Mouse (Mus musculus): ENCODE data around the gene Lsm12. TPM values are rescaled to one million over a fixed set of nuclear protein-coding genes. Genes with fewer than 3 reads are reported as not detected.

The Lsm12 gene
- polyA plus RNA-seq, 1 experiment from 2014 or later, result 76.5 TPM

GRCm38 (mm10) chr11:102219247-102219993 is 34.3 kb upstream of the Lsm12 start:
- H3K36me3 ChIP-seq (replicated peaks; ENCODE audit: control insufficient read depth, insufficient read depth, low read depth, low read length), result no peaks in the 10 kb centered on the region
- no peak for ATAC-seq (replicated peaks; ENCODE audit: insufficient number of reproducible peaks, low FRiP score, low TSS enrichment, low read depth)
- 70% methylated on average over 14 of the region's 14 CpGs for WGBS

DNA sequence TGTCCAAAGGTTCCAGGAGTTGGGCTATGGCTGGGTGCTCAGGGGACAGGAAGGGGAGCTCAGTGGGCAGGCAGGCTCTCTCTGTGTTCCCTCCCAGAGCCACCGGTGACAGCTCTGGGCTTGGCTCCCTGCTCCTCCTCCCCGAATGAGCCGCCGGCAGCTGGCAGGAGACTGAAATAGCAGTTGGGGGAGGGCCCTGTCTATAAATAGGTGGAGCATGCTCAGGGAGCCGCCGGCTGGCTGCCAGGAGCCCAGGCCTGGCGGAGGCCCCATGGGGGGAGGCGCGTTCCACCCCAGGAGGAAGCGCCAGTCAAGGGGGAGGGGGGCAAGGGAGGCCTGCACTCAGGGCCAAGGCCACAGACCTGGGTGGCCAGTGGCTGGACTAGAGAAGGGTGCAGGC is 33.7 kb upstream of the Lsm12 start:
- H3K9me3 ChIP-seq (replicated peaks; ENCODE audit: control insufficient read depth, low read length), result no peaks in the 10 kb centered on the region
- ATAC-seq (replicated peaks; ENCODE audit: insufficient number of reproducible peaks, low FRiP score, low TSS enrichment, low read depth) (peak; percentile 63), DNase-seq (ENCODE audit: low spot score) (peak; percentile 83)
- peak overlapping the region; percentile 60 for H3K4me2 ChIP-seq (ENCODE audit: low read depth, low read length)
- H3K9ac ChIP-seq (replicated peaks; ENCODE audit: low read length), result peak overlapping the region; percentile 41
- peak overlapping the region; percentile 20; the same call in 1 of the 2 replicates for H3K4me3 ChIP-seq (ENCODE audit: low read depth, low read length)
- H3K27me3 ChIP-seq (ENCODE audit: control insufficient read depth, insufficient read depth, low read length), result no peaks in the 10 kb centered on the region
- 0% methylated on average over 10 of the region's 10 CpGs for WGBS
- H3K4me1 ChIP-seq (ENCODE audit: control insufficient read depth, insufficient read depth, low read length), result peaks cover 17% of the 10 kb centered on the region; the same call in 1 of the 2 replicates
- H3K27ac ChIP-seq (replicated peaks; ENCODE audit: low read depth, low read length), result peak overlapping the region; percentile 66
- no peaks in the 10 kb centered on the region for H3K36me3 ChIP-seq (replicated peaks; ENCODE audit: control insufficient read depth, insufficient read depth, low read depth, low read length)

More at GRCm38 (mm10) chr11:102219247-102219993, 34.3 kb upstream of the Lsm12 start:
- peak overlapping the region; percentile 60 for H3K4me2 ChIP-seq (ENCODE audit: low read depth, low read length)
- DNase-seq (ENCODE audit: low spot score), result no peak
- H3K9me3 ChIP-seq (replicated peaks; ENCODE audit: control insufficient read depth, low read length), result no peaks in the 10 kb centered on the region
- H3K4me1 ChIP-seq (ENCODE audit: control insufficient read depth, insufficient read depth, low read length), result peaks cover 16% of the 10 kb centered on the region
- H3K27me3 ChIP-seq (ENCODE audit: control insufficient read depth, insufficient read depth, low read length), result no peaks in the 10 kb centered on the region
- peak overlapping the region; percentile 41 for H3K9ac ChIP-seq (replicated peaks; ENCODE audit: low read length)
- no peak overlapping the region for H3K4me3 ChIP-seq (ENCODE audit: low read depth, low read length)
- peak overlapping the region; percentile 66 for H3K27ac ChIP-seq (replicated peaks; ENCODE audit: low read depth, low read length)

DNA sequence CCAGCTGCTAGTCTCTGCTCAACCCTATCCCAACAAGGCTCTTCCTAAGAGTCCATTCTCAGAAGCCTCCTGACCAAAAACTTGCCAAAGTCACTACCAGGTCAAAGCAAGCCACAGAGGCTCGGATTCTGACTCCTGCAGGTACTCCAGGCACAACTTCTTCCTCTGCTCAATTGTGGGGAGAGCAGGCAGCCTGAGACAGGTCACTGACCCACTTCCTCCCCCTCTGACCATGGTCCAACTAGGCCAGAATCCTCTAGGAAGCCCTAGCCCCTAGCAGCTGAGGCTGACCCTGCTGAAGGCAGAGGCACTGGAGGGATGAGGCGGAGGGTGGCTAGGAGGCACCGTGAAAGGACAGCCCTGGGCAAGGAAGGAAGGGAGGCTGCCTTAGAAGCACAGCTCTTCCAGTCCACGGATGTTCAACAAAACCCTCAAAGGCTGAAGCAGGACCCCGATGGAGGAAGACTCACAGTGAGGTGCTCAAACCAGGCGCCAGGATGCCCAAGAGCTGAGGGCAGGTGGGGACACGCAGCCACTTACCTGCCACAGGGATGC is 32.9 kb upstream of the Lsm12 start:
- Histone ChIP-seq H3K4me1 (ENCODE audit: control insufficient read depth, insufficient read depth, low read length) (peaks cover 18% of the 10 kb centered on the region; the same call in 1 of the 2 replicates), H3K9ac (replicated peaks; ENCODE audit: low read length) (peak overlapping the region; percentile 23), H3K27ac (replicated peaks; ENCODE audit: low read depth, low read length) (no peak overlapping the region), H3K27me3 (ENCODE audit: control insufficient read depth, insufficient read depth, low read length) (no peaks in the 10 kb centered on the region), H3K9me3 (replicated peaks; ENCODE audit: control insufficient read depth, low read length) (no peaks in the 10 kb centered on the region), H3K4me2 (ENCODE audit: low read depth, low read length) (peak overlapping the region; percentile 60), H3K4me3 (ENCODE audit: low read depth, low read length) (0 out of 2 replicates have a peak overlapping the region, but pooled peaks have one; percentile 0), H3K36me3 (replicated peaks; ENCODE audit: control insufficient read depth, insufficient read depth, low read depth, low read length) (no peaks in the 10 kb centered on the region)
- DNase-seq (ENCODE audit: low spot score), result no peak
- WGBS, result 67% methylated on average over 7 of the region's 7 CpGs
- no peak for ATAC-seq (replicated peaks; ENCODE audit: insufficient number of reproducible peaks, low FRiP score, low TSS enrichment, low read depth)

GRCm38 (mm10) chr11:102217396-102217795 is 32.3 kb upstream of the Lsm12 start:
- no peak overlapping the region for H3K4me3 ChIP-seq (ENCODE audit: low read depth, low read length)
- H3K4me1 ChIP-seq (ENCODE audit: control insufficient read depth, insufficient read depth, low read length), result peaks cover 18% of the 10 kb centered on the region; the same call in 1 of the 2 replicates
- WGBS, result 73% methylated on average over 6 of the region's 6 CpGs
- H3K4me2 ChIP-seq (ENCODE audit: low read depth, low read length), result no peak overlapping the region
- H3K27ac ChIP-seq (replicated peaks; ENCODE audit: low read depth, low read length), result no peak overlapping the region
- no peak for DNase-seq (ENCODE audit: low spot score)
- no peaks in the 10 kb centered on the region for H3K27me3 ChIP-seq (ENCODE audit: control insufficient read depth, insufficient read depth, low read length)
- ATAC-seq (replicated peaks; ENCODE audit: insufficient number of reproducible peaks, low FRiP score, low TSS enrichment, low read depth), result no peak
- no peaks in the 10 kb centered on the region for H3K9me3 ChIP-seq (replicated peaks; ENCODE audit: control insufficient read depth, low read length)
- H3K36me3 ChIP-seq (replicated peaks; ENCODE audit: control insufficient read depth, insufficient read depth, low read depth, low read length), result no peaks in the 10 kb centered on the region
- H3K9ac ChIP-seq (replicated peaks; ENCODE audit: low read length), result no peak overlapping the region

- H3K4me2 ChIP-seq (ENCODE audit: low read depth, low read length), result 0 out of 2 replicates have a peak overlapping the region, but pooled peaks have one; percentile 13
- 62% methylated on average over 5 of the region's 5 CpGs for WGBS
- H3K27me3 ChIP-seq (ENCODE audit: control insufficient read depth, insufficient read depth, low read length), result no peaks in the 10 kb centered on the region
- no peaks in the 10 kb centered on the region for H3K9me3 ChIP-seq (replicated peaks; ENCODE audit: control insufficient read depth, low read length)
- H3K36me3 ChIP-seq (replicated peaks; ENCODE audit: control insufficient read depth, insufficient read depth, low read depth, low read length), result no peaks in the 10 kb centered on the region
- peak overlapping the region; percentile 18; the same call in 1 of the 2 replicates for H3K9ac ChIP-seq (replicated peaks; ENCODE audit: low read length)
- ATAC-seq (replicated peaks; ENCODE audit: insufficient number of reproducible peaks, low FRiP score, low TSS enrichment, low read depth), result no peak
- H3K4me3 ChIP-seq (ENCODE audit: low read depth, low read length), result no peak overlapping the region
- no peak overlapping the region for H3K27ac ChIP-seq (replicated peaks; ENCODE audit: low read depth, low read length)
- no peak for DNase-seq (ENCODE audit: low spot score)
- peaks cover 18% of the 10 kb centered on the region; the same call in 1 of the 2 replicates for H3K4me1 ChIP-seq (ENCODE audit: control insufficient read depth, insufficient read depth, low read length)
These were observed 31.8 kb upstream of the Lsm12 start for GRCm38 (mm10) chr11:102216886-102217240.

GRCm38 (mm10) chr11:102216056-102216885 is 31.2 kb upstream of the Lsm12 start:
- Histone ChIP-seq H3K9ac (replicated peaks; ENCODE audit: low read length) (no peak overlapping the region), H3K27ac (replicated peaks; ENCODE audit: low read depth, low read length) (no peak overlapping the region), H3K4me3 (ENCODE audit: low read depth, low read length) (no peak overlapping the region), H3K9me3 (replicated peaks; ENCODE audit: control insufficient read depth, low read length) (no peaks in the 10 kb centered on the region), H3K4me1 (ENCODE audit: control insufficient read depth, insufficient read depth, low read length) (peaks cover 18% of the 10 kb centered on the region; the same call in 1 of the 2 replicates), H3K27me3 (ENCODE audit: control insufficient read depth, insufficient read depth, low read length) (no peaks in the 10 kb centered on the region), H3K36me3 (replicated peaks; ENCODE audit: control insufficient read depth, insufficient read depth, low read depth, low read length) (no peaks in the 10 kb centered on the region), H3K4me2 (ENCODE audit: low read depth, low read length) (no peak overlapping the region)
- DNase-seq (ENCODE audit: low spot score), result no peak
- ATAC-seq (replicated peaks; ENCODE audit: insufficient number of reproducible peaks, low FRiP score, low TSS enrichment, low read depth), result no peak
- WGBS, result 37% methylated on average over 12 of the region's 12 CpGs

GRCm38 (mm10) chr11:102215511-102215910 is 30.4 kb upstream of the Lsm12 start:
- 64% methylated on average over 11 of the region's 11 CpGs for WGBS
- H3K4me2 ChIP-seq (ENCODE audit: low read depth, low read length), result no peak overlapping the region
- H3K9me3 ChIP-seq (replicated peaks; ENCODE audit: control insufficient read depth, low read length), result no peaks in the 10 kb centered on the region
- no peak overlapping the region for H3K9ac ChIP-seq (replicated peaks; ENCODE audit: low read length)
- no peak overlapping the region for H3K4me3 ChIP-seq (ENCODE audit: low read depth, low read length)
- ATAC-seq (replicated peaks; ENCODE audit: insufficient number of reproducible peaks, low FRiP score, low TSS enrichment, low read depth), result no peak
- H3K4me1 ChIP-seq (ENCODE audit: control insufficient read depth, insufficient read depth, low read length), result peaks cover 18% of the 10 kb centered on the region; the same call in 1 of the 2 replicates
- no peaks in the 10 kb centered on the region for H3K36me3 ChIP-seq (replicated peaks; ENCODE audit: control insufficient read depth, insufficient read depth, low read depth, low read length)
- H3K27ac ChIP-seq (replicated peaks; ENCODE audit: low read depth, low read length), result no peak overlapping the region
- no peak for DNase-seq (ENCODE audit: low spot score)
- no peaks in the 10 kb centered on the region for H3K27me3 ChIP-seq (ENCODE audit: control insufficient read depth, insufficient read depth, low read length)

Data from embryonic facial prominence, embryonic 11.5 days (tissue).